Mouse (Mus musculus): ENCODE data around the gene Flot1. TPM values are rescaled to one million over a fixed set of nuclear protein-coding genes. Genes with fewer than 3 reads are reported as not detected.

The Flot1 gene
- polyA plus RNA-seq, 1 experiment from 2014 or later = 32.5 TPM

DNA sequence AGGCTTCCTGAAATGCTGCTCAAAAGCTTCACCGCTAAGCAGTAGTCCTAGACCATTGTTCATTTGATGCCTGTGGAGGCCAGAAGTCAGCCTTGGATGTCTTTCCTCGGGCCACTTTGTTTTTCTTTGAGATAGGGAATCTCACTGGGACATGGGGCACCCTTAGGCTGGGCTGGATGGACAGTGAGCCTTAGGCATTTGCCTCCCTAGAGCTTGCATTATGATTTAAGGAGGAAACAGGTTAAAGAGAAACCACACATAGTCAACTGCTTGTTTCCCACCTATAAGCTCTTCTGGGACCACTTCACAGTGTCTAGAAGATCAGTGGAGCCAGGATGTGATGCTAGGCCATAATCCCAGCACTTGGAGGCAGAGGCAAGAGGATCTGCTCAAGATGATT lies 36.8 kb downstream of the Flot1 start:
- DNase-seq (no peak), ATAC-seq (ENCODE audit: insufficient read depth) (no peak)
- 53% methylated on average over 2 of the region's 2 CpGs for WGBS
- TF ChIP-seq CTCF (IDR thresholded peaks at IDR 0.05; ENCODE audit: low read depth) = no peak
- Histone ChIP-seq H3K36me3 (ENCODE audit: insufficient read depth) (peaks cover 40% of the 10 kb centered on the region), H3K27ac (ENCODE audit: low read depth) (no peak overlapping the region), H3K4me1 (ENCODE audit: insufficient read depth) (0 out of 2 replicates have a peak, but pooled peaks cover 4% of the 10 kb centered on the region), H3K9me3 (ENCODE audit: low read depth, low read length) (no peaks in the 10 kb centered on the region), H3K9ac (no peak overlapping the region), H3K4me3 (ENCODE audit: low read depth, low read length) (no peak overlapping the region), H3K4me2 (no peak overlapping the region), H3K27me3 (ENCODE audit: insufficient read depth, low read length) (no peaks in the 10 kb centered on the region)

DNA sequence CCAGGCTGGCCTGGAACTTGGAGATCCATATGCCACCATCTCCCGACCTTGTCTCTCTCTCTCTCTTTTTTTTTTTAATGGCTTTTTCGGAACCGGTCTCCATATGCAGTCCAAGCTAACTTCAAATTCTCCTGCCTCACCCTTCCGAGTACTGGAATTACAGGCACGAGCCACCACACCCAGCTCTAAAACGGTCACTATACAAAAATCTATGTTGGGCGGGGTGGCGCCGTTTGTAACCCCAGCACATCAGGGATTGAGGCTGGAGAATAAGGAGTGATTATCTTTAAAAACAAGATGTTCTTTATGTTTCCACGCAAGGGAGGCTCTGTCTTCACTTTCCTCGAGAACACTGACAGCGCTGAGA lies 37.8 kb downstream of the Flot1 start:
- H3K9me3 ChIP-seq (ENCODE audit: low read depth, low read length) = no peaks in the 10 kb centered on the region
- peaks cover 37% of the 10 kb centered on the region for H3K36me3 ChIP-seq (ENCODE audit: insufficient read depth)
- peak overlapping the region; percentile 66 for H3K4me3 ChIP-seq (ENCODE audit: low read depth, low read length)
- peak overlapping the region; percentile 68 for H3K9ac ChIP-seq
- no peak for TF ChIP-seq CTCF (IDR thresholded peaks at IDR 0.05; ENCODE audit: low read depth)
- H3K27ac ChIP-seq (ENCODE audit: low read depth) = peak overlapping the region; percentile 86
- WGBS = 3% methylated on average over 12 of the region's 12 CpGs
- peak overlapping the region; percentile 67 for H3K4me2 ChIP-seq
- ATAC-seq (ENCODE audit: insufficient read depth) = no peak; the same call in 1 of the 2 replicates
- H3K4me1 ChIP-seq (ENCODE audit: insufficient read depth) = 0 out of 2 replicates have a peak, but pooled peaks cover 7% of the 10 kb centered on the region
- DNase-seq = no peak
- no peaks in the 10 kb centered on the region for H3K27me3 ChIP-seq (ENCODE audit: insufficient read depth, low read length)

DNA sequence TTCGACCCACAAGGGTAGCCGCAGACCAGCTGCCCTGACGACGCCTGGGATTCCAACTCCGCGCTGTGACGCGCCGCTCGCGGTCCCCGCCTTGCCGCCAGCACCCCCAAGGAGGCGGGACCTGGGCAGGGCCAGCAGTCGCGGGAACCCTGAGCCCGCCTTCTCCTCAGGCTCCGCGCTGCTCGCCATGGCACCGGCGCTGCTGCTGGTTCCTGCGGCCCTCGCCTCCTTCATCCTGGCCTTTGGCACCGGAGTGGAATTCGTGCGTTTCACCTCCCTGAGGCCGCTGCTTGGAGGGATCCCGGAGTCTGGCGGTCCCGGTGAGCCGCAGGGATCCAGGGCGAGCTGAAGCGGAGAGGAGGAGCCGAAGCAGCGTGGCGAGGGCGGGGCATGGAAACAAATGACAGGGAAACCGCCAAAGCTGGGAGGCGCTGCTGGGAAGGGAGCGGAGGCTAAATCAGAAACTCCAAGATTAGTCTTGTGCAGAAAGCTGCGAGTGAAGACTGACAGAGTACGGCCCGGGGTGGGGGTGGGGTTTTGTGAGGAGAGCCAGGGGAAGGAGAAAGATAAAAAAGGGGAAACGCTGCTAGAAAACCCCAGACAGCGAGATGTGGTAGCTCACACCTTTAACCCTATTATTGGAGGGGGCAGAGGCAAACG lies 38.3 kb downstream of the Flot1 start, which contains the start of gene Nrm:
Gene Nrm, plus strand, starts transcription at position 121 of the 660 bp plus-strand sequence.
- peak; percentile 62 for TF ChIP-seq CTCF (IDR thresholded peaks at IDR 0.05; ENCODE audit: low read depth)
- peak within 1 kb of the TSS; percentile 66 for H3K4me3 ChIP-seq (ENCODE audit: low read depth, low read length)
- 0 out of 2 replicates have a peak, but pooled peaks cover 7% of the 10 kb centered on the region for H3K4me1 ChIP-seq (ENCODE audit: insufficient read depth)
- H3K9ac ChIP-seq = peak within 1 kb of the TSS; percentile 68
- DNase-seq = peak; percentile 96
- peak within 1 kb of the TSS; percentile 86 for H3K27ac ChIP-seq (ENCODE audit: low read depth)
- no peaks in the 10 kb centered on the region for H3K27me3 ChIP-seq (ENCODE audit: insufficient read depth, low read length)
- H3K9me3 ChIP-seq (ENCODE audit: low read depth, low read length) = no peaks in the 10 kb centered on the region
- peak; percentile 92 for ATAC-seq (ENCODE audit: insufficient read depth)
- peak within 1 kb of the TSS; percentile 67 for H3K4me2 ChIP-seq
- WGBS = under 1% methylated on average over 47 of the region's 47 CpGs
- peaks cover 33% of the 10 kb centered on the region for H3K36me3 ChIP-seq (ENCODE audit: insufficient read depth)

GRCm38 (mm10) chr17:35864832-35865353 lies 41.9 kb downstream of the Flot1 start:
- ATAC-seq (ENCODE audit: insufficient read depth) (no peak), DNase-seq (no peak)
- H3K4me1 ChIP-seq (ENCODE audit: insufficient read depth) = peaks cover 13% of the 10 kb centered on the region; the same call in 1 of the 2 replicates
- H3K27me3 ChIP-seq (ENCODE audit: insufficient read depth, low read length) = no peaks in the 10 kb centered on the region
- peak overlapping the region; percentile 80 for H3K9ac ChIP-seq
- peaks cover 8% of the 10 kb centered on the region; the same call in 1 of the 2 replicates for H3K36me3 ChIP-seq (ENCODE audit: insufficient read depth)
- no peaks in the 10 kb centered on the region for H3K9me3 ChIP-seq (ENCODE audit: low read depth, low read length)
- no peak for TF ChIP-seq CTCF (IDR thresholded peaks at IDR 0.05; ENCODE audit: low read depth)
- peak overlapping the region; percentile 98 for H3K4me2 ChIP-seq
- WGBS = 23% methylated on average over 10 of the region's 10 CpGs
- H3K27ac ChIP-seq (ENCODE audit: low read depth) = peak overlapping the region; percentile 98
- H3K4me3 ChIP-seq (ENCODE audit: low read depth, low read length) = peak overlapping the region; percentile 68

GRCm38 (mm10) chr17:35865481-35866280 lies 42.7 kb downstream of the Flot1 start, which contains the start of gene Ppp1r18:
Gene Ppp1r18 (plus strand): TSS chr17:35865593.
- H3K4me1 ChIP-seq (ENCODE audit: insufficient read depth) = peaks cover 16% of the 10 kb centered on the region

GRCm38 (mm10) chr17:35866281-35866831 lies 43.3 kb downstream of the Flot1 start:
- Histone ChIP-seq H3K4me2 (peak overlapping the region; percentile 98), H3K27ac (ENCODE audit: low read depth) (peak overlapping the region; percentile 98), H3K9ac (peak overlapping the region; percentile 80), H3K27me3 (ENCODE audit: insufficient read depth, low read length) (no peaks in the 10 kb centered on the region), H3K4me3 (ENCODE audit: low read depth, low read length) (peak overlapping the region; percentile 68), H3K9me3 (ENCODE audit: low read depth, low read length) (no peaks in the 10 kb centered on the region), H3K4me1 (ENCODE audit: insufficient read depth) (peaks cover 15% of the 10 kb centered on the region), H3K36me3 (ENCODE audit: insufficient read depth) (peaks cover 12% of the 10 kb centered on the region)
- peak; percentile 84 for DNase-seq
- no peak for TF ChIP-seq CTCF (IDR thresholded peaks at IDR 0.05; ENCODE audit: low read depth)
- ATAC-seq (ENCODE audit: insufficient read depth) = peak; percentile 61
- under 1% methylated on average over 38 of the region's 38 CpGs for WGBS

More at GRCm38 (mm10) chr17:35865481-35866280, 42.7 kb downstream of the Flot1 start, which contains the start of gene Ppp1r18:
- peak; percentile 89 for DNase-seq
- Histone ChIP-seq H3K27me3 (ENCODE audit: insufficient read depth, low read length) (no peaks in the 10 kb centered on the region), H3K4me3 (ENCODE audit: low read depth, low read length) (peak within 1 kb of the TSS; percentile 68), H3K4me2 (peak within 1 kb of the TSS; percentile 98), H3K36me3 (ENCODE audit: insufficient read depth) (peaks cover 8% of the 10 kb centered on the region), H3K9me3 (ENCODE audit: low read depth, low read length) (no peaks in the 10 kb centered on the region), H3K9ac (peak within 1 kb of the TSS; percentile 80), H3K27ac (ENCODE audit: low read depth) (peak within 1 kb of the TSS; percentile 98)
- ATAC-seq (ENCODE audit: insufficient read depth) = peak; percentile 70
- no peak for TF ChIP-seq CTCF (IDR thresholded peaks at IDR 0.05; ENCODE audit: low read depth)
- whole genome bisulfite sequencing = under 1% methylated on average over 43 of the region's 48 CpGs

Data from lung, embryonic 14.5 days (tissue).